Mouse (Mus musculus) lung, embryonic 14.5 days (tissue): ENCODE data around the gene Gzf1. TPM values are rescaled to one million over a fixed set of nuclear protein-coding genes. Genes with fewer than 3 reads are reported as not detected.

Experiments
- ATAC-seq: fragments of 200-750 bp; cut with Nextera tagmentation; 2 replicates; pipeline ENCODE4 v1.8.0; 2017; ENCODE audit warnings: mild to moderate bottlenecking, moderate TSS enrichment, moderate library complexity; ENCODE audit not compliant: insufficient read depth
- DNase-seq: peaks from one replicate; pipeline ENCODE4 v3.0.0-alpha.2; 2015
- H3K27ac ChIP-seq: fragments of 300-500 bp; sonication (generic); 2 replicates; pipeline ENCODE4 v1.5.1; 2014; ENCODE audit warnings: low read depth, mild to moderate bottlenecking, moderate library complexity
- H3K27me3 ChIP-seq: fragments of 300-500 bp; sonication (generic); 2 replicates; pipeline ENCODE4 v1.6.1; 2014; ENCODE audit warnings: low read length, control low read depth; ENCODE audit not compliant: insufficient read depth
- H3K36me3 ChIP-seq: fragments of 300-500 bp; sonication (generic); 2 replicates; pipeline ENCODE4 v1.6.1; 2014; ENCODE audit warnings: control low read depth; ENCODE audit not compliant: insufficient read depth
- H3K4me1 ChIP-seq: fragments of 300-500 bp; sonication (generic); 2 replicates; pipeline ENCODE4 v1.6.1; 2014; ENCODE audit warnings: antibody characterized with exemption, control low read depth; ENCODE audit not compliant: insufficient read depth
- H3K4me2 ChIP-seq: fragments of 300-500 bp; sonication (generic); 2 replicates; pipeline ENCODE4 v1.6.1; 2014; ENCODE audit warnings: mild to moderate bottlenecking
- H3K4me3 ChIP-seq: fragments of 300-500 bp; sonication (generic); 2 replicates; pipeline ENCODE4 v1.5.1; 2014; ENCODE audit warnings: low read depth, low read length
- H3K9ac ChIP-seq: fragments of 300-500 bp; sonication (generic); 2 replicates; pipeline ENCODE4 v1.6.1; 2014
- H3K9me3 ChIP-seq: fragments of 300-500 bp; sonication (generic); 2 replicates; pipeline ENCODE4 v1.6.1; 2016; ENCODE audit warnings: low read depth, low read length, control low read depth
- CTCF ChIP-seq: IDR thresholded peaks from 2 replicates; pipeline ENCODE4 v1.5.1; 2016; ENCODE audit warnings: antibody characterized with exemption, low read depth
- WGBS: fragments of 180-500 bp; shearing (Covaris S2); extraction: QIAGEN DNeasy Blood & Tissue Kit; methylation state at CpG from one replicate; pipeline ENCODE4 v1.1.7; 2014; 5-methylcytosine and 5-hydroxymethylcytosine counted together
- polyA plus RNA-seq: library from polyadenylated mRNA; unstranded; fragments of >200 nt; fragmentation: Nextera tagmentation; extraction: Ambion mirVana; gene quantifications from 2 replicates; pipeline ENCODE4 v1.2.1, GENCODE M21; 2014

Gene Gzf1
- polyA plus RNA-seq = 21.3 and 21.4 TPM in 2 replicates

DNA sequence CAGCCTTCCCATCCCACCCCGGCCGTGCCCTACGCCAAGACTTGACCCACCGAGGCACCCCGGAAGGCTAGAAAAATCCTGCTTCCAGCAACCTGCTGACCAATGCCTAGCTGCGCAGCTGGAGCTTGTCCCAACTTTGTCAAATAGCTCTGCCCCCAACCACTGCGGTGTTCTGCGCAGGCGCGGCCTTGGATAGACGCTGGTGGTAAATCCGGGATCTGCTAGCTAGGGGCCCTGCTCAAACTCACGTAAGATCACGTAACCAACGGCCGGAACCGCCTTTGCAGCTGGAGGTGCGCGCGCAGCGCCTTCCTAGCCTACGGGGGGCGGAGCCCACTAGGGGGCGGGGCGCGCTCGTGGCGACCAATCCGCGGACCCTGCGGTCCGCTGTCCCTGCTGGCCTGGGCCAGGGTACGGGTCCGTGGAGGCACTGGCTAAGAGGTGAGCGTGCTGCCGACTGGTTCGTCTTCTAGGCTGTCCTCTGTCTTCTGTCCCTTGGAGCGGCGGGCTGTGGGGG is at the start of gene Gzf1:
Gene Gzf1 (plus strand): TSS at position 249 of the 517 bp plus-strand sequence.
- Histone ChIP-seq H3K9me3 (no peaks in the 10 kb centered on the region), H3K27ac (peak within 1 kb of the TSS; percentile 93), H3K27me3 (no peaks in the 10 kb centered on the region), H3K9ac (peak within 1 kb of the TSS; percentile 73), H3K4me3 (peak within 1 kb of the TSS; percentile 76), H3K4me2 (peak within 1 kb of the TSS; percentile 89), H3K4me1 (0 out of 2 replicates have a peak, but pooled peaks cover 4% of the 10 kb centered on the region), H3K36me3 (peaks cover 38% of the 10 kb centered on the region)
- WGBS = under 1% methylated on average over 39 of the region's 39 CpGs
- ATAC-seq (peak; percentile 96), DNase-seq (peak; percentile 100)
- TF ChIP-seq CTCF = peak; percentile 47

DNA sequence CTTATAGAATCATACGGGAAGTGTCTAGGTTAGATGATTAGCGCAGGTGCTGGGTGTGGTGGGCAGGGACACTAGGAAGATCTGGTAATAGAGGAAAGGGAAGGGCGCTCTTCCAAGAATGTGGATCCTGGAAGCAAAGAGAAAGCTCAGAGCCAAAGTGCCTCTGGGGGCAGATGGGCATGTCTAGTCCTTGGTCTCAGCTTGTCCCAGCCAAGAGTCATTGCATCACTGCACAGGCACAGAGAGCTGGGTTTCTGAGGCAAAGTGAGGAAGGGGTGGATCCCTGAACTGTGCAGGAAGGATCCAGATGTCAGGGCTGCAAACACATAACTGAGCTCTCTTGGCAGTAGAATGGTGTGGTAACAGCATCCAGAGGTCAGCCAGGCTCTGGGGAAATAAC is 49.2 kb upstream of the Gzf1 start:
- Histone ChIP-seq H3K4me3 (no peak overlapping the region), H3K9ac (no peak overlapping the region), H3K4me2 (no peak overlapping the region), H3K27ac (no peak overlapping the region), H3K36me3 (no peaks in the 10 kb centered on the region), H3K27me3 (no peaks in the 10 kb centered on the region), H3K9me3 (no peaks in the 10 kb centered on the region; the same call in 1 of the 2 replicates), H3K4me1 (no peaks in the 10 kb centered on the region)
- ATAC-seq (no peak), DNase-seq (no peak)
- TF ChIP-seq CTCF = no peak
- 90% methylated on average over 3 of the region's 3 CpGs for WGBS

DNA sequence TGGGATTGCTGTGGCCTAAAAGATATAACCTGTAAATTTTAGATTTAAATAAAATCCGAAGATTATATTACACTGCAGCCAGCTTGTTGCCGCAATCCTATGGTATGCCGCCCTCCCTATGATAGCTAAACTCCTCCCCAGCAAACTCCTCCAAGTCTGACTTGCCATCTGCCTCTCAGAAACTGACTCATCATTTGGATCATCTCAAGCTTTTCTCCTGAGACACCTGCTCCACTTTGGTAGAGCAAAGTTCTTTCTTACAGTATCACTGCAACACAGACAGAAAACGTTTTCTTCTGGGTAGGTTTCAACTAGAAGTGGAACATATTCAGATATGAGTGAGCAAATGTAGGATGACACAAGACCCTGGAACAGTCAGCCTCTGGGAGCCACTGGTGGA is 46.4 kb upstream of the Gzf1 start:
- H3K36me3 ChIP-seq = no peaks in the 10 kb centered on the region
- H3K9ac ChIP-seq = no peak overlapping the region
- DNase-seq = no peak
- no peak overlapping the region for H3K4me3 ChIP-seq
- H3K4me2 ChIP-seq = no peak overlapping the region
- no peaks in the 10 kb centered on the region for H3K27me3 ChIP-seq
- H3K4me1 ChIP-seq = no peaks in the 10 kb centered on the region
- H3K27ac ChIP-seq = no peak overlapping the region
- H3K9me3 ChIP-seq = no peaks in the 10 kb centered on the region
- no peak for TF ChIP-seq CTCF
- 83% methylated on average over 4 of the region's 4 CpGs for whole genome bisulfite sequencing
- ATAC-seq = no peak

DNA sequence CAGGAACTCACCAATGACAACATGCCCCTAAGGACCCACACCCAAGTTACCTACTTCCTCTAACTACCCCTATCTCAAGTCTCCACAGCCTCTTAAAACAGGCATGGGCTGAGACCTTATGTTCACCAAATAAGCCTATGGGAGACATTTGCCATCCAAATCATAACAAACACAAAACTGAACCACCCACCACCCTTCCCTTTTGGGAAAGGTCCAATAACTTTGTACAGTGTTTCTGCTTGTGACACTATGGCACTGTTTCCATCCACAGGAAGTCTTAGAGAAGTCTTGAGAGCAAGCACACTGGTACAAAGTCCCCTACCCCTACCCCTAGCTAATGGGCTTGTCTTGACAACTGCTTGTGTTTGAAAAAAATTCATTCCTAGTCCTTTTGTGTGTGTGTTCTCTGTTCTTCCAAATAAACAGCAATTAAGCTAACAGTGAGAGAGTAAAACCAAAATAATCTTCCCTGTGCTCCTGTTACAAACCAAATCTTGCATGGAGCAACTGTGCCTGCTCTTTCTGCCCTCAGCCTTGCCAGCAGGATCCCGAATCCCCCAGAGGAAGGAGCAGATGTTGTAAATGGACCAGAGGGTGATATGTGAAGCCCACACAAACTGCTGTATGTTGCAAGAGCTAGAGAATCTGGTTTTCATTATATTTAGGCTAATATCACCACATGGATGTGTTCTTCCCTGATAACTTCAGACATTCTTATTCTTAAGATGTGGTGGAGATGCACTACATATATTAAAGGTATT is 38.0 kb upstream of the Gzf1 start:
- Histone ChIP-seq H3K27me3 (no peaks in the 10 kb centered on the region), H3K4me2 (no peak overlapping the region), H3K9ac (no peak overlapping the region), H3K27ac (no peak overlapping the region), H3K4me3 (no peak overlapping the region), H3K4me1 (no peaks in the 10 kb centered on the region), H3K36me3 (no peaks in the 10 kb centered on the region), H3K9me3 (no peaks in the 10 kb centered on the region)
- no peak for TF ChIP-seq CTCF
- 33% methylated on average over 1 of the region's 1 CpGs for WGBS
- DNase-seq = peak; percentile 5
- no peak for ATAC-seq

DNA sequence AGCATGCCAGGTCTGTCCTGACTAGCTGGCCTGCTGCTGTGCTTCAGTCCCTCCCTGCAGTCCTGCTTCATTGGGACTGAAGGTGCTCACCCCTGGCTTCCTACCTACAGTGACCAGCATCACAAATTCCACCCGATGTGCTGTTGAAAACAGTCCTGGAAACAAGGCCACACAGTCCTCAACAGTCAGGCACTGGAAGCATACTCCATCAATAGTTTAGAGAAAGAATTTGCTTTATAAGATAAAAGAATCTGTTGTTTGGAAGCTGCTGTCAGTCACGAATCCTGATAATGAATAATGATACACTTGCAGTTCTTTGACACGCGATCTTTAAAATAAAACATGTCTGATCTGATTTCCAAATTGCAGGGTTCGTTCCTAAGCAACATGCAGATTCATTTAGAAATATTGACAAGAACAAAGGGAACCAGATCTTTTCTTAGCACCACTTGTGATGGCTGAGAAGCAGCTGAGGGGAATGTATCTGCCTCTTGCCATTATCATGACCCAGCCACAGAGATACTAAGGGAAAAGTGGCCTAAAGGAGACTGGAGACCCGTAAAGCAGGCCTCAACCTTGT is 36.3 kb upstream of the Gzf1 start:
- Histone ChIP-seq H3K4me1 (no peaks in the 10 kb centered on the region), H3K36me3 (no peaks in the 10 kb centered on the region), H3K4me3 (no peak overlapping the region), H3K9me3 (no peaks in the 10 kb centered on the region), H3K27ac (no peak overlapping the region), H3K9ac (no peak overlapping the region), H3K4me2 (no peak overlapping the region), H3K27me3 (no peaks in the 10 kb centered on the region)
- TF ChIP-seq CTCF = no peak
- no peak for ATAC-seq
- 64% methylated on average over 6 of the region's 6 CpGs for WGBS
- no peak for DNase-seq

DNA sequence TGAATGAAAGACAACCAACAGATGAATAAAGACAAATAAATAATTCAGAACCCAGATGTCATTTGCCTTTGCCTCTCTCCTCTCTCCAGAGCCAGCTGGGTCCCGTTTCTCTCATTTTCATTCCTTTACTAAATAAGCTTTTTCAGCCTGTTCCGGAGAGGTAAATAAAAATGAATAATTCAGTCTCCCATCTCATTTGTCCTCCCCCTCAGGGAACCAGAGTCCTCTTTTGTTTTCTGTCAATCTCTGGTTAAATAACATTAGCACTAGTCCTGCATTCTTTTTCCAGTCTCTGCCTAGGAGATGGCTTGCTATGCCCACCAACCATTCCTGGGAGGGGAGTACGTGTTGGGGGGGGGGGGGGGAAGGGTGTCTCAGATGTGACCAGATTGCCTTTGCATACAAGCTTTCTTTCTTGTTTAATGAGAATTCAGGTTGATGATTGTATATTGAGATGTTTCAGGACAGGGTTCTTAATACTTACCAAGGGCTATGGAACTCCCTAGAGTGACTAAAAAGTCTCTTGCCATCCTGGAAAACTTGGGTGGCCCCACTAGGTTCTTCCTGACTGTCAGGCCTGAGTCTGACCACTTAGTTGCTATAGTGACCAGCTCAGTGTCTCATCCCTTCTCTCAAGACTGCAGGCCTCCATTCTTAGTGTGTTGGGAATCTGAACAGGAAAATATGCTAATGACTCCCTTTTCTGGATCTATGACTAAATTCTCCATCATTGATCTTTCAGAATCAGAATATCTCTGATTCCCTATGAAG is 30.1 kb upstream of the Gzf1 start:
- ATAC-seq (no peak), DNase-seq (no peak)
- H3K4me1 ChIP-seq = no peaks in the 10 kb centered on the region
- no peaks in the 10 kb centered on the region for H3K27me3 ChIP-seq
- no peaks in the 10 kb centered on the region for H3K9me3 ChIP-seq
- H3K4me3 ChIP-seq = no peak overlapping the region
- no peaks in the 10 kb centered on the region for H3K36me3 ChIP-seq
- H3K27ac ChIP-seq = no peak overlapping the region
- H3K4me2 ChIP-seq = no peak overlapping the region
- 19% methylated on average over 3 of the region's 3 CpGs for WGBS
- H3K9ac ChIP-seq = no peak overlapping the region
- no peak for TF ChIP-seq CTCF

DNA sequence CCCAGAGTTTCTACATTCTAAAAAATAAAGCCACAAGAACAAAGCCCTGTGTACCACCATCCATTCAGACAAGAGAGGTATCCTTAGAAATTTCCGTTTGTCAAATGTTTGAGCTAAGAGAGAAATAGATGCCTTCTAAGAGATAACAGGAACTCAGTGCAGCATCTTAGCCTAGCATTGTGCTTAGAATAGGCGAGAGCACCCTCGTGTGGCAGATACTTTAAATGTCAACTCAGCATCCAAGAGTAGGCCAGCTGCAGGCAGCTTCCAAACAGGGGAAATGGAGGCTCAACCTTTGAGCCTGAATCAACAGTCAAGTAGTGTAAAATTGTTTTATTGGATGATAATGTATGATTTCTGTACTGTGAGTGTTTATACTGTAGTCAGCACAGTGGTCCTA is 25.9 kb upstream of the Gzf1 start:
- peak; percentile 82 for TF ChIP-seq CTCF
- ATAC-seq = peak; percentile 83; the same call in 1 of the 2 replicates
- WGBS = 3% methylated on average over 3 of the region's 3 CpGs

More for the DNA sequence above, 25.9 kb upstream of the Gzf1 start:
- Histone ChIP-seq H3K4me2 (no peak overlapping the region), H3K27me3 (no peaks in the 10 kb centered on the region), H3K36me3 (no peaks in the 10 kb centered on the region), H3K9me3 (no peaks in the 10 kb centered on the region), H3K27ac (no peak overlapping the region), H3K9ac (no peak overlapping the region), H3K4me1 (no peaks in the 10 kb centered on the region), H3K4me3 (no peak overlapping the region)
- peak; percentile 90 for DNase-seq
